Mouse (Mus musculus) heart, embryonic 15.5 days (tissue): ENCODE measurements at regions not wholly inside any gene's neighbourhood (a gene's known extent, or its start where the extent isn't known, plus 50 kb on each side); places are given as distances from the start of the nearest gene placed in this dataset.

ENCODE experiments used
- ATAC-seq: fragments of 200-750 bp; cut with Nextera tagmentation; replicated peaks from 2 replicates; pipeline ENCODE4 v1.8.0; 2017; ENCODE audit warnings: low read depth, moderate TSS enrichment; ENCODE audit not compliant: insufficient number of reproducible peaks, insufficient read depth, low FRiP score
- H3K27ac ChIP-seq: fragments of 300-500 bp; sonication (generic); 2 replicates; pipeline ENCODE4 v1.5.1; 2015; ENCODE audit warnings: mild to moderate bottlenecking, inconsistent platforms
- H3K27me3 ChIP-seq: fragments of 300-500 bp; sonication (generic); 2 replicates; pipeline ENCODE4 v1.6.1; 2015; ENCODE audit warnings: inconsistent platforms
- H3K36me3 ChIP-seq: fragments of 300-500 bp; sonication (generic); 2 replicates; pipeline ENCODE4 v1.6.1; 2015; ENCODE audit warnings: mild to moderate bottlenecking, inconsistent platforms
- H3K4me1 ChIP-seq: fragments of 300-500 bp; sonication (generic); replicated peaks from 2 replicates; pipeline ENCODE4 v1.6.1; 2015; ENCODE audit warnings: inconsistent platforms
- H3K4me2 ChIP-seq: fragments of 300-500 bp; sonication (generic); 2 replicates; pipeline ENCODE4 v1.6.1; 2015; ENCODE audit warnings: inconsistent platforms, mild to moderate bottlenecking, moderate library complexity
- H3K4me3 ChIP-seq: fragments of 300-500 bp; sonication (generic); 2 replicates; pipeline ENCODE4 v1.5.1; 2015; ENCODE audit warnings: mild to moderate bottlenecking, inconsistent platforms
- H3K9ac ChIP-seq: fragments of 300-500 bp; sonication (generic); 2 replicates; pipeline ENCODE4 v1.6.1; 2015; ENCODE audit warnings: mild to moderate bottlenecking, inconsistent platforms
- H3K9me3 ChIP-seq: fragments of 300-500 bp; sonication (generic); replicated peaks from 2 replicates; pipeline ENCODE4 v1.6.1; 2016; ENCODE audit warnings: inconsistent platforms
- WGBS: fragments of 180-500 bp; shearing (Covaris S2); methylation state at CpG from one replicate; pipeline ENCODE4 v1.1.7; 2015; ENCODE audit warnings: mixed read lengths; 5-methylcytosine and 5-hydroxymethylcytosine counted together

GRCm38 (mm10) chr15:62483534-62483933 lies 1361.4 kb downstream of the Gsdmc2 start:
- Histone ChIP-seq H3K4me2 (no peak overlapping the region), H3K27me3 (no peaks in the 10 kb centered on the region), H3K36me3 (no peaks in the 10 kb centered on the region), H3K4me1 (0 out of 2 replicates have a peak, but pooled peaks cover 3% of the 10 kb centered on the region), H3K9me3 (no peaks in the 10 kb centered on the region), H3K27ac (no peak overlapping the region), H3K9ac (no peak overlapping the region), H3K4me3 (no peak overlapping the region)
- ATAC-seq: no peak
- 83% methylated on average over 1 of the region's 1 CpGs for WGBS

DNA sequence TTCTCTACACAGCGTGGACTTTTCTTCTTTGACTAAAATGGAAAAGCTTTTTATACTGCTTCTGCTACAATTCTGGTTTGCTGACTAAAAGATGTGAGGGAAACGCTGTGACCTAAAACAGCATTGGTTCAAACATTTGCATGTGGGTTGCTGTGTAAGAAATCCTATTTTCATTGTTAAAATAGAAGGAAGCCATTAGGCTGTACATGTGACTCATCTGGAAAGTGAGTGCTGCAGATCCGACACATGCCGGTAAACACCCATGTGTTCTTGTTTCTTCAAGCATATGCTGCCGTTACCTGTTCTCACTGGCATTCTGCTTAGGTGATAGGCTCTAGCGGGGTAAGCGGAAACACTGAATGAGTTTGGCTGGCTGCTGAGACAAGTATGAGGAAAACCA lies 1362.6 kb downstream of the Gsdmc2 start:
- ATAC-seq: no peak
- no peak overlapping the region for H3K4me3 ChIP-seq
- H3K27me3 ChIP-seq: no peaks in the 10 kb centered on the region
- H3K9ac ChIP-seq: no peak overlapping the region
- no peaks in the 10 kb centered on the region for H3K4me1 ChIP-seq
- H3K4me2 ChIP-seq: no peak overlapping the region
- no peaks in the 10 kb centered on the region for H3K9me3 ChIP-seq
- no peaks in the 10 kb centered on the region for H3K36me3 ChIP-seq
- H3K27ac ChIP-seq: no peak overlapping the region
- WGBS: 82% methylated on average over 7 of the region's 7 CpGs

- ATAC-seq: no peak
- Histone ChIP-seq H3K4me3 (no peak overlapping the region), H3K4me2 (no peak overlapping the region), H3K27ac (no peak overlapping the region), H3K4me1 (no peaks in the 10 kb centered on the region), H3K9ac (no peak overlapping the region), H3K36me3 (no peaks in the 10 kb centered on the region), H3K9me3 (no peaks in the 10 kb centered on the region), H3K27me3 (no peaks in the 10 kb centered on the region)
- whole genome bisulfite sequencing: 85% methylated on average over 2 of the region's 2 CpGs
Measured at GRCm38 (mm10) chr15:62477779-62478178, 1367.2 kb downstream of the Gsdmc2 start.

DNA sequence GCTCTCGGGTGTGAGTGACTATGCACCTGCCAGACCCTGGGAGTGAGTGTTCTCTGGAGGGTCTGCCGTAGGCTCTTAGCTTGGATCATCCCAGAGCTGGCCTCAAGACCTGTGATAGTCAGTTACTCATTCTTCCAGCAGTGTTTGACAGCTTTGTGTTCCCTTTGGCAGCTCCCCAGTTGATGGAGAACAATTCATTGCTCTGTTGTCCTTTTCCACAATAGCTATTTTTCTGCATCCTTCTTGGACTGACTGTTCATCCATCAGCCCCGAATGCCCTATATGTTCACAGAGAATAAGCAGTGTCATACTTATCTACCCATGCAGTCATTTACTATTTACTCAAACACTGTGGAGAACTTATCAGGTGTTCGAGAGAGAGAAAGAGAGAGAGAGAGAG lies 1368.5 kb downstream of the Gsdmc2 start:
- H3K9ac ChIP-seq: no peak overlapping the region
- no peak overlapping the region for H3K27ac ChIP-seq
- ATAC-seq: no peak
- no peaks in the 10 kb centered on the region for H3K4me1 ChIP-seq
- H3K4me2 ChIP-seq: no peak overlapping the region
- H3K9me3 ChIP-seq: no peaks in the 10 kb centered on the region
- no peak overlapping the region for H3K4me3 ChIP-seq
- 71% methylated on average over 4 of the region's 4 CpGs for WGBS
- H3K36me3 ChIP-seq: no peaks in the 10 kb centered on the region
- H3K27me3 ChIP-seq: no peaks in the 10 kb centered on the region

DNA sequence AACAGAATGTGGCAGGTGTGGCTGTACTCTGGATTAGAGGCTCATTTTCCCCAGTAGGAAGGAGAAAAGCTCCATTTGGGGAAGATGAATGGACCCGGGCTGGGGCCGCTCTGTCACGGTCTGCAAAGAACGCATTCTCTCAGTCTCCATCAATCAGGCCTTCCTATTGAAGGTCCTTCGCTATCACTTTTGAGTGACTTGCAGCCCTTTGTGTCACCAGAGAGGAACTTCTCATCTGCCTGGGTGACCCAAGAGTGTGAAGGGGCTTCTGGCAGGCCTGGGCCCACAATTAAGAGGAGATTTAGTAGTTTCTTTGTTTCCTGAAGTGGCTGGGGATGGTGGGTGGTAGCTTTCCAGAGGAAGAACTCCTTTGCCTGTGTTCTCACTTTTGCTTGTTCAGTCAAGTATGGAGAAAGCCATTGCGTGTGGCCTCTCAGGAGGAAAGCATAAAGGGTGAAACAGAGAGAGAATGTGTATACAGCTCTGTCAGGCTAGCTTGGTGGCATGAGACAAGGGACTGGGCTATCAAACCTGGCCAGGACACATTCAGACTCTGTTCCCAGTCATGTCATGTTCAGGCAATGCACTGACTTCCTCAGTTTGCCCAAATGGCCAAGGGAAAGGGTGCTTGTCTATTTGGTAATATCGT lies 1374.2 kb downstream of the Gsdmc2 start:
- no peaks in the 10 kb centered on the region for H3K9me3 ChIP-seq
- ATAC-seq: no peak
- no peaks in the 10 kb centered on the region for H3K36me3 ChIP-seq
- no peak overlapping the region for H3K9ac ChIP-seq
- no peaks in the 10 kb centered on the region for H3K27me3 ChIP-seq
- no peak overlapping the region for H3K27ac ChIP-seq
- WGBS: 64% methylated on average over 7 of the region's 7 CpGs
- H3K4me3 ChIP-seq: no peak overlapping the region
- no peaks in the 10 kb centered on the region for H3K4me1 ChIP-seq
- H3K4me2 ChIP-seq: no peak overlapping the region

DNA sequence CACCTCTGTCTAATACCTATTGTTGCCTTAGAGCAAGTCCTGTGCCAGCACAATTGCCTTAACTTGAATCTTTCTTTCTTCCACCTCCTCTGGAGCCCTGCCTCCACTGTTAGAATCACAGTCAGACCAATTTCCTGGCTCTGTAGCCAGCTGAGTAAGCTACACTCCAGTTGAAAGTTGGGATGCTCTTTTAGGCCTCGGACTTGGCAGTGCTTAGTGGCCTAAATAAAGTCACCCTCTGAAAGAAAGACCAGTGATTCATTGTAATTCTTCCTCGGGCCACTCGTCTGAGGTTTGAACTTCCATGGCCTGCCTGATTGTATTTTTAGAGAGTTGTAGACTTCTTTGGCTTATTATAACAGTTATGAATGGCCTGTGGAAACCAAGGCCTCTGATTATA lies 1376.9 kb downstream of the Gsdmc2 start:
- WGBS: 65% methylated on average over 3 of the region's 3 CpGs
- H3K9ac ChIP-seq: no peak overlapping the region
- ATAC-seq: no peak
- no peaks in the 10 kb centered on the region for H3K4me1 ChIP-seq
- no peaks in the 10 kb centered on the region for H3K9me3 ChIP-seq
- H3K4me3 ChIP-seq: no peak overlapping the region
- H3K4me2 ChIP-seq: no peak overlapping the region
- no peak overlapping the region for H3K27ac ChIP-seq
- H3K27me3 ChIP-seq: no peaks in the 10 kb centered on the region
- H3K36me3 ChIP-seq: no peaks in the 10 kb centered on the region

DNA sequence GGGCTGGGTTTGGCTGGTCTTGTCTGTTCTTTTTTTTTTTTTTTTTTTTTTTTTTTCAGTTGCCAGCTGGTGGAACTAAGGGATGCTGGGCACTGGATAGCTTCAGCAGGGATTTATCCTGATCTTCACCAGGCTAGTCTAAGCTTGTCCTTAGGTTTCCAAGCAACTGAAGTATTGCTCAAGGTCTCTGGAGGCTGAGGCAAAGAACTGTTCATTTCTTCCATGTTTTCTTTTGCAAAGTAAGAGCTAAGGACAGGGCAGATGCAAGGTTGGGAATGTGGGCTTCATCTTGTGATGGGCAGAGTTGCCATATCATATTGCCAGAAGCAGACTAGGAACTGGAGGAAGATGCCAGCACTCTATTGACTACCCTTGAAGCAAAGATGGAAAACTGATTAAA lies 1378.1 kb downstream of the Gsdmc2 start:
- Histone ChIP-seq H3K36me3 (no peaks in the 10 kb centered on the region), H3K4me1 (0 out of 2 replicates have a peak, but pooled peaks cover 4% of the 10 kb centered on the region), H3K4me3 (no peak overlapping the region), H3K27ac (no peak overlapping the region), H3K27me3 (no peaks in the 10 kb centered on the region), H3K4me2 (no peak overlapping the region), H3K9me3 (no peaks in the 10 kb centered on the region), H3K9ac (no peak overlapping the region)
- ATAC-seq: no peak

- Histone ChIP-seq H3K36me3 (no peaks in the 10 kb centered on the region), H3K4me3 (no peak overlapping the region), H3K27me3 (no peaks in the 10 kb centered on the region), H3K4me1 (0 out of 2 replicates have a peak, but pooled peaks cover 4% of the 10 kb centered on the region), H3K27ac (no peak overlapping the region), H3K9me3 (no peaks in the 10 kb centered on the region), H3K9ac (no peak overlapping the region), H3K4me2 (no peak overlapping the region)
- WGBS: 69% methylated on average over 6 of the region's 6 CpGs
- ATAC-seq: no peak; the same call in 1 of the 2 replicates
Measured at GRCm38 (mm10) chr15:62465026-62465839, 1379.7 kb downstream of the Gsdmc2 start.

DNA sequence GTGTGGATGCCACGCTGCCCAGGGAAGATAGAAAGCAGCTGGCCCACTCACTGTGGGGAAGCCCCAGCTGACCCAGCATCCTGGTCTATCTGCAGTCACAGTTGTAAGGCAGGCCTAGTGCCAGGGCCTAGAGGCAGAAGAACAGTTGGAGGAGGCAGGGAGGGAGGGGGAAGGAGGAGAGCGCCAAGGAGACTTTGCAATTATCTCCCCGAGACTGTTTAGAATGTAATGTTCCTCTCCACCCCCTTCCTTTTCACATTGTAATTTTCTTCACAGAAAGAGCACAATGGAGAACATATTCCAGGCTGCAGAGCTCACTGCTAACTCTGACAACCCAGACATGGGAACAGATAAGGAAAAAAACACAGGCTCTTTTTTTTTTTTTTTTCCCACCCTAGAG lies 1382.3 kb downstream of the Gsdmc2 start:
- Histone ChIP-seq H3K27ac (no peak overlapping the region), H3K36me3 (no peaks in the 10 kb centered on the region), H3K4me3 (no peak overlapping the region), H3K27me3 (no peaks in the 10 kb centered on the region), H3K9me3 (no peaks in the 10 kb centered on the region), H3K4me2 (no peak overlapping the region), H3K4me1 (0 out of 2 replicates have a peak, but pooled peaks cover 4% of the 10 kb centered on the region), H3K9ac (no peak overlapping the region)
- ATAC-seq: no peak; the same call in 1 of the 2 replicates
- WGBS: 36% methylated on average over 3 of the region's 3 CpGs

- H3K4me3 ChIP-seq: no peak overlapping the region
Measured at GRCm38 (mm10) chr15:62461398-62462051, 1383.5 kb downstream of the Gsdmc2 start.

DNA sequence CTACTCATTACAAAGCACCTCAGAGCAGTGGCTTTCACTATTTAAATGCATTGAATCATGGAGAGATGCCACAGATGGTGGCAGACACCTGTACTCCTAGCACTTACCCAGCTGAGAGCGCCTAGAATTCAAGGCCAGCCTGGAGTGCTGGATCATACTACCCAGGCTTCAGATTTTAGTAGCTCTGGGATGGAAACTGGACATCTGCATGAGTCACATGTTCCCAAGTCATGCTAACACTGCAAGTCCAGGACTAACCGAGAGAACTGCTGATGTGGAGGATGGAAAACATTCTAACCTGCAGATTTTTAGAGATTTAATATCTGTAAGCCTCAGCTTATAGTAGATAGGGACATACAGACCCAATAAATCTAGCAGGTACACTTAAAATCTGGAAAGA lies 1384.3 kb downstream of the Gsdmc2 start:
- Histone ChIP-seq H3K36me3 (no peaks in the 10 kb centered on the region), H3K4me1 (0 out of 2 replicates have a peak, but pooled peaks cover 4% of the 10 kb centered on the region), H3K27ac (no peak overlapping the region), H3K4me2 (no peak overlapping the region), H3K27me3 (no peaks in the 10 kb centered on the region), H3K4me3 (no peak overlapping the region), H3K9ac (no peak overlapping the region), H3K9me3 (no peaks in the 10 kb centered on the region)
- WGBS: 77% methylated on average over 2 of the region's 2 CpGs
- ATAC-seq: no peak

More at GRCm38 (mm10) chr15:62461398-62462051, 1383.5 kb downstream of the Gsdmc2 start:
- no peak for ATAC-seq
- no peak overlapping the region for H3K4me2 ChIP-seq
- no peak overlapping the region for H3K9ac ChIP-seq
- no peaks in the 10 kb centered on the region for H3K27me3 ChIP-seq
- H3K9me3 ChIP-seq: no peaks in the 10 kb centered on the region
- no peaks in the 10 kb centered on the region for H3K36me3 ChIP-seq
- H3K27ac ChIP-seq: no peak overlapping the region
- 86% methylated on average over 7 of the region's 7 CpGs for WGBS
- 0 out of 2 replicates have a peak, but pooled peaks cover 4% of the 10 kb centered on the region for H3K4me1 ChIP-seq
